Mouse (Mus musculus) kidney, postnatal 14 days (tissue): Measurements from ENCODE around the gene Mthfd1.

ENCODE experiments used
- DNase-seq: peaks from one replicate; pipeline ENCODE4 v3.0.0; 2022; ENCODE audit warnings: mixed read lengths

Mthfd1 gene

DNA sequence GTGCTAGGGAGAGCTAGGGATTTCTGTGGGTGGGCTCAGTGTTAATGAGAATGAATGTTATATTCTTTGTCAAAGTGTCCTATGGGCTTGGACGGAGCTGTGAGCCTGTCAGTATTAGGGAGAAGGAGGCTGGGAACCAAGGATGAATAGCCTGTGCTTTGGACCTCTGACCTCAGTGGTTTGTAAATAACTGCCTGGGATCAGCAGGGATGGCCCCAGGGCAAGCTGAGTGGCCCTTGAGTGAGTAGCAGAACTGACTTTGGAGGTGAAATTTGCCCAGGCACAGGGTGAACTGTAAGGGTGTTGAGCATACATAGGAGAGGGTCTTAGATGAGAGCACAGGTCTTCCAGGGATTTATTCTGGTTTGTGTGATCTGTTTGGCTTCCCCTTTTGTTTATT, 8.8 kb downstream of the Mthfd1 start:
- DNase-seq: peak; percentile 41

DNA sequence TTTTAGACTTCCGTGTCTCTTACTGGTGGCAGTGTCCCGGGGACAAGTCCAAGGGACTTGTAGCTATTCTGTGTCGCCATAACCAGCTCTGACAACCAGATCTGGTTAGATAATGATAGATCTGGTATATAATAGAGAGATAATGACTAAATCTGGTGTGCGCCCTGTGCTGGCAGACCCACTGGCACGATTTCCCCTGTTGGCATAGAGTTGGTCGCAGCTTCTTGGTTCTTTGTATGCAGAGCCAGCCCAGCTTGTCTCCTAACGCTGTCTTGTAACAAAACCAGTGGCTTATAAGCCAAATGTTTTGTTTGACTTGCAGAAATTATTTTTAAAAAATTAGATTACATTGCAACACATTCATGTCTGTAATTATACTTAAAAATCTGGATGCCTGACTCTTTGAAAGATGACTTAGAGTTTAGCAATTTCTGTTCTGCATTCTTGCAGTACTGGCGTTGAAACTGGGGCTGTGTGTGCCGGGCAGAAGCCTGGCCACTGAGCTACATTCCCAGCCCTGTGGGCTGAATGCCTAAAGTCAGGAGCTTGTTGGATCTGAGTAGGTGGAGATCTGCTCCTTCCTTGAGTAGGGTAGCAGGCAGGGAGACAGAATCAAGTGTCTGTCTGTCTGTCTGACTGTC, 9.3 kb downstream of the Mthfd1 start:
- no peak for DNase-seq

DNA sequence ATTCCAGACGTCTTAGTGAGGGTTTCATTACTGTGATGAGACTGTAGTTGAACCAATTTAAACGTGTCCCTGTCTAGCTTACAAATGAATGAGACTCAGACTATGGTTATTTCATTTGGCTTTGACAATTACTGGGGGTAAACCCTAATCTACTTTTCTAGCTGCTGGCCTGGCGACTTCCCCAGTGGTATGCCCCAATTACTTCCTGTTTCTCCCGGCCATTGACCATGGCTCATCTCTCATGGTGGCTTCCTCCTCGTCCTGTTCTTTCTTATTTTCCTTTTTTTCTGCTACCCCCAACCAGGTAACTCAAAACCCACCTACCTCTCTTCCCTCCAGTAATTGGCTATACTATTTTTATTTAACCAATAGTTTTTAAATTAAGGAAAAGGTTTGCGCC, 9.9 kb downstream of the Mthfd1 start:
- no peak for DNase-seq

DNA sequence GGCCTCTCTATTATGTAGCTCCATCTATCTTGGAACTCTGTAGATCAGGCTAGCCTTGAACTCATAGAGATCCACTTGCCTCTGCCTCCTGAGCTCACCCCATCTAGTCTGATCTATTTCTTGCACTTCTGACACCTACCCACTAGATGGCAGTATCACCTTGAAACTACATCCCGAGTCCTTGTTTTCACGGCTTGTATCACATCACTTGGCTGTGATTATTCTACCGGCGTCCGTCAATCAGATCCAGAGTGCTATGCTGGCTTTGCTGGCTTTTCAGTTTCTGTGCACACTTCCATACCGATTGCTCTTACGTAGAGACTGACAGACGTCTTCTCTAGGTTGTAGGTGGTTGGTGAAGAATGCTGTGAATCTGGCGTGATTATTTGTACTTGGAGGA, 11.8 kb downstream of the Mthfd1 start:
- DNase-seq: peak; percentile 44

DNA sequence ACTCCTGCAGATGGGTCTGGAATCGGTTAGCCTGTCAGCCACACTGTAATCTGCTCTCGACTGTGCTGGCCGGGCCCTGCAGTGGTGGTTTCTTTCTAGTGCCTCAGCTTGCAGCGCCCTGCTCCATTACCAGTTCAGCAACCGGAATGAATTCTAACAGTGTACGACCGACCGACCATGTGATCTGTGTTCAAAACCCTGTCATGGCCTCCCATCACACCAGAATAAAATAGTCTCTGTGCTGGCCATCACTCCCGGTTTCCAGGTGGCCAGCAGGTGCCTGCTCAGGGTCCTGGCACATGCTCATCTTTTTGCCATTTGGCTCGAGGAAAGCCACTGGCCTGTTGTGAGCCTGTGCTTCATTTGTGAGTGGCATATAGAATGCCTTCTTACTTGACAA, 13.6 kb downstream of the Mthfd1 start:
- no peak for DNase-seq

DNA sequence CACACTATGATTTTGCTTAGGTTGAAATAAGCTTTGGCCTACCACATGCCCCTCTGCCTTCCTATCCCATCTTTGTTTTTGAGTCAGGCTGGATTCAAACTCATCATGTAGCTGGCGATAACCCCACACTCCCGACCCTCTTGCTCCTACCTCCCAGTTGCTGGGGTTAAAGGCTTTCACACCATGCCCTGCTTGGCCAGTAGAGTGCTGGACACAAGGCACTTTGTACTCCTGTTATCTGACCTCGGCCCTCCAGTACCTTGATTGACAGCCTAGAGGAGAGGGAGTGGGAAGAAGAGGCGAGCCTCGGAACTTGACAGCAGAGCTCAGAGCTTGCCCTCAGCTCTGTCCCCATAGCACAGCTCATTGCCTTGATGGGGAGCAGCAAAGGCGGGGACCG, 14.1 kb downstream of the Mthfd1 start:
- no peak for DNase-seq

DNA sequence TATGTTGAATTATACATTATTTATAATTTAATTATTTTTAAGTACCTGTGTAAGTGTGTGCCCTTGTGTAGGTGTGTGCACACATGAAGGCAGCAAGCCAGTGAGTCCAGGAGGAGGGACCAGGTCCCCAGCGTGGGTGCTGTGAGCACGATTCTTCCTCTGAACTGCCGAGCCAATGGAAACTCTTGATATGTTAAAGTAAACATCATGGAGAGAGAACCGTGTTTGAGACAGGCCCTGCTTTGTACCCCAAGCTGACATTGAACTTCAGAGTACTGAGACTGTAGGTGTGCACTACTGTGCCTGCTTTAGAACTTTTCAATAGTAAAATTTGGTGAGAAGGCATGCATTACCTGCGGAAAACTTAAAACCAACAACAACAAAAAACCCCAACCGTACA, 16.4 kb downstream of the Mthfd1 start:
- DNase-seq: no peak

DNA sequence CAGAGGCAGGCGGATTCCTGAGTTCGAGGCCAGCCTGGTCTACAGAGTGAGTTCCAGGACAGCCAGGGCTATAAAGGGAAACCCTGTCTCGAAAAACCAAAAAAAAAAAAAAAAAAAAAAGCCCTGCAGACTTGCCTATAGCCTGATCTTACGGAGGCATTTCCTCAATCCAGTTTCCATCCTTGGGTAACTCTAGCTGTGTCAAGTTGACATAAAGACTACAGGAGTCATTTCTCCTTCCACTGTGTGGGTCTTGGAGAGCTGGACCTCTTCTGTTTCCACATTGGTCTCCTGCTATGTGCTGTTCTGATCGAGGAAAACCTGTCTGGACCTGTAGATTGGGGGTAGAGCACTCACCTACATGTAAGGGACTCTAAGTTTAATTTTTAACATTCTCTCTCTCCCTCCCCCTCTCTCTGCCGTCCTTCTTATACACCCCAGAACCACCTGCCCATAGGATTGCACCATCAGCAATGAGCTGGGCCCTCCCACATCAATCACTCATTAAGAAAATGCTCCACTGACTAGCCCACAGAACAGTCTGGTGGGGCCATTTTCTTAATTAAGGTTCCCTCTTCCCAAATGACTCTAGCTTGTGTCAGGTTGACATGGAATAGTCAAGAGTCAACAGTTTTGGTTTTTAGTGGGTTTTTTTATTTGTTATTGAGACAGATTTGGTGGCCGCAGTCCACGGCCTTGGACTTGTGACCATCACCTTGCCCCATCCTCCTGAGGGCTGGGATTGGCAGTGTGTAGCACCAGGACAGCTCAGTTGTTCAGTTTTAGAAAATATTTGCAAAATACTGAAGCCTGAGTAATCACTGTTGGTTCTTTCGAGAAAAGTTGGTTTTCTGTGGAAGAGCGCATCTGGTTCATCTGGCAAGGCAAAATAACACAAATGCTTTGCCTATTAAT, 17.8 kb downstream of the Mthfd1 start:
- DNase-seq: no peak

DNA sequence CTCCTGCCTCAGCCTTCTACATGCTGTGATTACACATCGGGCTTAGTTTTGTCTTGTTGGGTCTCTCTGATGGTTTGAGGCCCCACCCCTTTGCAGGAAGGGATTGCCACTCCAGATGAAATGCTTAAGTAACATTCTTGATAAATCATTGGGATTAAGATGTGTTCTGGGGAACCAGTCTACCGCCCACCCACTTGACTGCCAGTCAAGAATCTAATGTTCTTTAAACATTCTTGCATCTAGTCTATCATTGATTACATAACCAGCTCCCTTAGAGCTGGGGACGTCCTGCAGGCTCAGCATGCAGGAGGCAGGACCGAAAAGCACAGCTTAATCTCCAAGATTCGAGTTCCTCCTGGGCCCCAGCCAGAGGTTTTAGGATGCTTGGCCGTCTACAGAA, 23.1 kb downstream of the Mthfd1 start:
- no peak for DNase-seq

DNA sequence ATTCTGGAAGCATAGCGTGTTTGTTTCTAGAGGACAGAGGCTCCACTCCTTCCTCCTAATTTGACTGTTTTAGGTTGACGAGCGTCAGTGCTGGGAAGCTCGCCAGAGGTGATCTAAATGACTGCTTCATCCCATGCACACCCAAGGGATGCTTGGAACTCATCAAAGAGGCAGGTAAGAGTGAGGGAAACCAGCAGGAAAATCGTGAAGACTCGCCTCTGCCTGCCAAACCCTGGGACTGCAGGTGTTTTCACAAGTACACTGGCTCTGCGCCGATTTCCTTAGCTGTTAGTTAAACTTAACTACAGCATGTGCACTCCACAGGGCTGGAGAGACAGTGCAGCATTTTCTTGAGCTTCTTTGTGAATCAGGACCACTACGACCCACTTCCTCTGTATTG, 25.5 kb downstream of the Mthfd1 start:
- DNase-seq: no peak

DNA sequence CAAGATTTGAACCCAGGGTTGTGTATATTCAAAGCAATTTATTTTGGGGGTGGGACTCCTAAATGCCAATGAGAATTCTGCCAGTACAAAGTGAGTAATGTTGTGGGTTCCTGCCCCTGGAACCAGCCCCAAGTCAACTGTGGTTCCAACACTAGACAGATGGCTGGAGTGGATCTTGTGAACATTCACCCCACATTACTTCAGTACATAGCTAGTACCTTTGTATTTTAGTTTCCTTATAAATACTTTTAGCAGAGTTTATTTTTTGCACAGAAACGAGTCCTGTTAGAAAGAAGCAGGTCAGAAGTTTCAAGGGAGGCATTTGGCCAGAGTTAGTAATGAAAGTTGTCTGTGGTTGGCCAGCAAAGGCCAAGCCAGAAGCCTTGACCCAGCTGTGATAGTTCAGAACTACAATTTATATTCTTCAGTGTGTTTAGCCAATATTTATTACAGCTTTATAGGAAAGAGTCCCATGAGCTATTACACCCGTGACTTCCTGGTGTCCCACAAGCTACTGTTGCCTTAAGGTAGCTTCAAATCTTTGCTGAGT, 26.1 kb downstream of the Mthfd1 start:
- no peak for DNase-seq

DNA sequence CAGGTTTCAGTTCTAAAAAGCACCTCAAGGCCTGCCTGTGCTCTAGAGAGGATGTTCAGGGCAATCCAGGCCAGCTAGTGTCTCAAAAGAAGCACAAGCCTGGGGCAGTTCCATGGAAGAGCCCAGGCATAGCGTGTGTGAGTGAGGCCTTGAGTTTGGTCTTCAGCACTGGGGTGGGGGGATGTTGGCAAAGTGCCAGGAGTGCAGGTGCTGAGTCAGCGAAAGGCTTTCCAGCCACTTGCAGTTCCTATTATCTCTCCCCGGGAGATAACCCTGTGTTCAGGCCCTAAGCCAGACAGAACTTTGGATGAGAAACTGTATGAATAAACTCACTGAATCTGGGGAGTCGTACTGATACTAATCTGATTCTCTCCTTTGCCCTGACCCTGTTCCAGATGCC, 27.0 kb downstream of the Mthfd1 start:
- no peak for DNase-seq

DNA sequence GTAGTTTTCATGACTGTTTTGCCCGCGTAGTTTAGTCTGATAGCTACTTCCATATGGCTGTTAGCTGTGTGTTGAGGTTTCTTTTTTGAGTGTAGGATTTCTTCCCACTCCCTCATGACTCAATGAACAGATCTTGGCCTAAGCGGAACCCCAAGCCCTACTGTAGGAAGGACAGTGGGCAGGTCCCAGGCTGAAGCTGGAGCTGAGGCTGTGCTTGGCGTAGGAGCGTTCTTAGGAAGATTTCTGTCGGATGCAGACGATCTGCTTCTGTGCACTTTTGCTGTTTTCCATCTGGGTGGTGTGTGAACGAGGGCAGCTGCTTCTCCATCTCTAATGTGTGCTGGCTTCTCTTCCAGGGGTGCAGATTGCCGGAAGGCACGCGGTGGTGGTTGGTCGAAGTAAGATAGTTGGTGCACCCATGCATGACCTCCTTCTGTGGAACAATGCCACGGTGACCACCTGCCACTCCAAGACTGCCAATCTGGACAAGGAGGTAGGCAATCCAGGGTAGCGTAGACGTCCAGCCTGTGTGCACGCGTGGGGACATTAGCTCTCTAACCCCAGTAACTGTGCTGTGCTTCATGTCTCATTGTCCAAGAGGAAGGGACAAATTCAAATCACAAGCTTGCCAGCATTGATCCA, 27.6 kb downstream of the Mthfd1 start:
- DNase-seq: no peak

DNA sequence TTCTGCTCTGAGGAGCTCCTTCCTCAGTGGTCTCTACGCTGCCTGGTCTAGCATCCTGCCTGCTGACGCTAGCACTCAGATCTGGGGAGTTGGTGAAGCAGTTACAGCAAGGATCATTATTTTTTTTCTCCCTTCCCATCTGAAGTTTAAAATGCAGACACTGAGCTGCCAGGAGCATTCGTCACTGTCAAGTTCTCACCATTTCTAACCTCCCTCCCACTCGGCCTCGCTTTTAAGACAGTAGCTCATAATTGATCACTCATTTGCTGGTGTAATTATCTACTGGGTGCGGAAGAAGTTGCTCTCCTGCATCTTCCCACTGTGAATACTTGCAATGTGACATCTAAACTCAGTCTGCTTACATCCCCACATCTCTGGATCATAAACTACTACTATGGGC, 30.3 kb downstream of the Mthfd1 start:
- no peak for DNase-seq

DNA sequence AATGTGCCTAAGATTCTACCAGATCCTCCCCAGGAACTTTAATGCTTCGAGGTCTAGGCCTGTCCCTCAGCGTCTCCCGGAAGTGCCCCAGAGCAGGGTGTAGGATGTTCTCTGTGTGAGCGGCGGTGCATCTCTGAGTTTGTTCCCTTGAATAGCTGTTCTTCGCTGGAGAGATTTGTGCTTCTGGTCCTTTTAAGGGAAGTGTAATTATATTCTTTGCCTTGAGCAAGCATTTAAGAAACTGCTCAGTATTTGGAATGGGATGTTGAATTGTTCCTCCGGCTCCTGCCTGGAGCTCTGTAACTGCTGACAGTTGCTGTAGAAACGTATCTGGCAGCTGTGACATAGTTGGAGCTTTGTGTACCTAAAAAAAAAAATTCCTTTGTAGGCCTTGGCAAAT, 32.9 kb downstream of the Mthfd1 start:
- no peak for DNase-seq

DNA sequence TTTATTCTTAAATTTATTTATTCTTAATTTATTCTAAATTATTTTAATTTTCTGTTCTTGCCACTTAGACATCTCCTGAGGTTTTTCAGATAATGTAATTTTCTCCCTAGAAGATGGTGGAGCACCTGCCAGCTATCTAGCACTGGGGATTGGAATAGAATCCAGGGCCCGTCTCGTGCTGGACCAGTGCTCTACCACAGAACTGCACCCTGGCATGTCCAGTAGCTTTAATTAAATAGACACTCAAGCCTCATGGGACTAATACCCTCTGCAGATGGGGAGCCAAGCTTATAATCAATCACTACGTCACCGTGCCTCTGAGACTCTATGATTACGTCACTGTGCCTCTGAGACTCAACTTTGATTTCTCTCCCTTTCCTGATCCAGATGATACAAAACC, 33.4 kb downstream of the Mthfd1 start:
- DNase-seq: no peak

DNA sequence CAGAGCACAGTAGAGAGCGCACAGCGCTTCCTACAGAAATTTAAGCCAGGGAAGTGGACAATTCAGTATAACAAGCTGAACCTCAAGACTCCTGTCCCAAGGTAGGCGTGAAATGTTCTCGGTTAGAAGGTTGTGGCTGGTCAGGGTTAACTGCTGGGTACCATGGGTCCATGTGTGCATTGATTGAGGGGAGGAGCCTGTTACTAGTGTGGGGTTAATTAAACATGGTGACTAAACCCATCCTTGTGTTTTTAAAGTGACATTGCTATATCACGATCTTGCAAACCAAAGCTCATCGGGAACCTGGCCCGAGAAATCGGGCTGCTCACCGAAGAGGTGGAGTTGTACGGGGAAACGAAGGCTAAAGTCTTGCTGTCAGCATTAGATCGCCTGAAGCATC, 34.3 kb downstream of the Mthfd1 start:
- no peak for DNase-seq

DNA sequence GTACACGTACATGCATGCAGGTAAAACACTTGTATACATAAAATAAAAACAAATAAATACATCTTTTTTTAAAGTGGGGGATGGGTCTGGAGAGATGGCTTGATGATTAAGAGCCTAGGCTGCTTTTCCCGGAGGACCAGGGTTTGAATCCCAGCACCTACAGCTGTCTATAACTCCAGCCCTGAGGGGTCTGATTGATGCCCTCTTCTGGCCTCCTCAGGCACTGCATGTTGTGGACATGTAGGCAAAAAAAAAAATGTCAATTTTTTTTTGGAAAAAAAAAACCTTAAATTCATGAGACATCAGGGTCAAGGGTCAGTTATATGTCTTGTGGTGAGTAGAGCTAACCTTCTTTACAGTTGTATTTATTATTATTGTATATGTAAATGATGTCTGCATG, 35.2 kb downstream of the Mthfd1 start:
- no peak for DNase-seq

DNA sequence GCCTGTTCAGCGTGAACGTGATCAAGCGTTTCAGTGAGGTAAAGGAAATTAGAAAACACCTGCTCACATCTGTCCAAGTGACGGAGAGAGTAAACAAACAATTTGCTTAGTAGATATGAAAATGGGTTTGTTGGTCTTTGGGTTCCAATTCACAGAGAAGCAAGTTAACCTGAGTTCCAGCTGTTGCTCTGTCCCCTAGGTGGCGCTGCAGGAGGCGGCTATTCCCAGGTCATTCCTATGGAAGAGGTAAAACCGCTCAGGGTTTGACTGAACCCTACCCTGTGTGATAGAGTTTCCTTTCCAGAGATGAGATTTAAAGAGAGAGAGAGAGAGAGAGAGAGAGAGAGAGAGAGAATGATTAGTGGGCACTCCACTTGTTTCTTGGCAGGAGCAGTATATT, 38.1 kb downstream of the Mthfd1 start:
- peak; percentile 64 for DNase-seq

DNA sequence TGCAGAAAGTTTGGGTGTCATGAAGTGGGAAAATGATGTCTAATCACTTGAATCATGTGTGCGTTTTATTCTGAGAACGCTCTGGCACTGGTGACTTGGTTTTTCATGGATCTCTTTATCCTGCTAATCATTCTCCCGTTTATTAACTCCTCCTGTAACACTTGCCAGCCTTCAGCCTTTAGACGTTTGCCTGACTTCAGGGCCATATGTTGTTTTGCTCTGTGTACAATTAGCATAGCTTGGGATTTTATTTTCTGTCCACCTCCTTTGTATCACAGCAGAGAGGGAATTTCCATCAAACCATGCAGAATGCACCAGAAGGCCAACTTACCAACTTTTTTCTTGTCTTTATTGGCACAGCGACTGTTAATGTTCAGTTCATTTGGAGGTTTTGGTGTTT, 42.7 kb downstream of the Mthfd1 start:
- no peak for DNase-seq

DNA sequence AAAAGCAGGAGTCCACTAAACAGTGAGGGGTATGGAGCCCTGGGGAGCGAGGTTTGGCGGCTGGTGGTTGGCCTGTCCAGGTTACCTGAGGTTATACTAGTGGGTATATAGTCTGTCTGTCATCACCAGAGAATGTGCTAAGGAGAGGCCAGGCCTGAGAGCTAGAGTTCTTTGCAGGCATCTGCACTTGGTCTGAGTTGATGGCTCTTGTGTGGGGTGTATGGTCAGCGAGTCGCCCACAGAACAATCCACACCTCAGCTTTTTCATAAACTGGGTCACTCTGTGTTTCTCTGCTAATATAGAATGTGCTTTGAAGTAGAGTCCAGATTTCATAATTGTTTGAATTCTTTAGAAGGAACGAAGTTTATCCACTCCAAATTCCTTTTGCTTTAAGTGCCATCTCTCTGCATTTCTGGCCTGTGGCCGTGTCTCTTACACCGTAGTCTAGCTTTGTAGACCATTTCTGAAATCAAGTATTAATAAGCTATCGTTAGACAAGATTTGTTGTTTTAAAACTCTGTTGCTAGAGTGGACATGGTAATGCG, 44.3 kb downstream of the Mthfd1 start:
- no peak for DNase-seq

DNA sequence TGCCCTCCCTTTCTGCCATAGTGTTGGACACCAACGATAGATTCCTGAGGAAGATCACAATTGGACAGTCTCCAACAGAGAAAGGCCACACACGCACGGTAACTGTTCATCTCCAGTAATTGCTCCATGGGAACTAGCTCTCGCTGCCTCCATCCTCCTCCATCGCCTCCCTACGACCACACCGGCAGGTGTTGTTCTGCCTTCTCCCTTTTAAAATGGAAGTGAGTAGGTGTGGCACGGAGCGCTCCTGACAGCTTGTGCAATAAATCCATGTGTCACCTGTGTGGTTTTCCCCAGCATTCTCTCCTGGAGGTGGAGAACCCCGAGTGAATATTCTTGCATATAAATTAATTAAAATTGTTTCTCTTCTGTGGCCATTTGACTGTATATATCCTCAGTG, 45.3 kb downstream of the Mthfd1 start:
- no peak for DNase-seq

DNA sequence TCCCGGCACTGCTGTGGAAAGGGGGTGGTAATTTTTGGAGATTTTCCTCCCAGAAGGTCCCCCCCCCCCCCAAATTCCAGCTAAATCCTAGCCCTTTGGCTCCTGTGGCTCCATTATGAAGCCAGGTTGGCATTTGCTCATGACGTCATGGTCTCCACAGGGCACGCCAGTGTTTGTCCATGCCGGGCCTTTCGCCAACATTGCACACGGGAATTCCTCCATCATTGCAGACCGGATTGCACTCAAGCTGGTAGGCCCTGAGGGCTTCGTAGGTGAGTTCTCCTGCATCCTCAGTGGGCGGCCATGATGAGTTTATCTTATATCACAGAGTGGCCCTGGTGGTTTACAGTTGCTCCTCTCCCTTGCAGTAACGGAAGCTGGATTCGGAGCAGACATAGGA, 48.4 kb downstream of the Mthfd1 start:
- no peak for DNase-seq

DNA sequence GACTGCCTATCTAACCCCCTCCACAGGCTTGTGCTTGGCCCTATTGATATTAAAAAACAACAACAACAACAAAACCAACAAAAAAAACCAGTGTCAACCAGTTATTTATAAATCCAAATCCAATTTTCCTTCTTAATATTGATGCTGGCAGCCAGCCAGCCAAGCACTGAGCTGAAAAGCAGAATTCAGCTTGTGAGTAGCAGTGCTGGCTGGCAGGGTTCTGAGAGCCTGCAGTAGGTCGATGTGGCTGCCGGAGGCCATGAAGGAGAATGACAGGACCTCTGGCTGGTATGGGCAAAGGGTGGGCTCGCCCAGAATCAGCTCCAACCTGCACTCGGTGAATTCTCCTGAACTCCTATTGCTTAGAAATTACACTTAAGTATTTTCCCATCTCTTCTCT, 49.1 kb downstream of the Mthfd1 start:
- peak; percentile 27 for DNase-seq
